Mouse (Mus musculus) Muller cell, postnatal 12 days (primary cell): ENCODE measurements around the gene Tcf7l2.

Experiments used
- DNase-seq: peaks from one replicate; pipeline ENCODE4 v3.0.0-alpha.2; 2015; ENCODE audit errors: inconsistent ontology term

Gene Tcf7l2

GRCm38 (mm10) chr19:55741439-55741928, at the start of gene Tcf7l2:
TSS of gene Tcf7l2 (plus strand) at chr19:55741820.
- peak; percentile 99 for DNase-seq

GRCm38 (mm10) chr19:55694651-55695050, 47.0 kb upstream of the Tcf7l2 start:
- DNase-seq, result no peak

- DNase-seq, result no peak
Measured at GRCm38 (mm10) chr19:55695418-55695817, 46.2 kb upstream of the Tcf7l2 start.

GRCm38 (mm10) chr19:55698892-55699291, 42.7 kb upstream of the Tcf7l2 start:
- DNase-seq, result no peak

- DNase-seq, result no peak
Measured at GRCm38 (mm10) chr19:55700214-55700568, 41.4 kb upstream of the Tcf7l2 start.

GRCm38 (mm10) chr19:55700569-55701282, 40.9 kb upstream of the Tcf7l2 start:
- no peak for DNase-seq

GRCm38 (mm10) chr19:55701283-55701633, 40.4 kb upstream of the Tcf7l2 start:
- no peak for DNase-seq

GRCm38 (mm10) chr19:55702081-55702480, 39.5 kb upstream of the Tcf7l2 start:
- DNase-seq, result no peak

GRCm38 (mm10) chr19:55702716-55703115, 38.9 kb upstream of the Tcf7l2 start:
- no peak for DNase-seq

GRCm38 (mm10) chr19:55704071-55704470, 37.5 kb upstream of the Tcf7l2 start:
- DNase-seq, result no peak

GRCm38 (mm10) chr19:55706300-55706699, 35.3 kb upstream of the Tcf7l2 start:
- DNase-seq, result peak; percentile 54

- no peak for DNase-seq
Measured at GRCm38 (mm10) chr19:55706806-55707205, 34.8 kb upstream of the Tcf7l2 start.

GRCm38 (mm10) chr19:55708031-55708554, 33.5 kb upstream of the Tcf7l2 start:
- DNase-seq, result no peak

GRCm38 (mm10) chr19:55710841-55711240, 30.8 kb upstream of the Tcf7l2 start:
- no peak for DNase-seq

- no peak for DNase-seq
Measured at GRCm38 (mm10) chr19:55711701-55712100, 29.9 kb upstream of the Tcf7l2 start.

- DNase-seq, result peak; percentile 73
Measured at GRCm38 (mm10) chr19:55712678-55713077, 28.9 kb upstream of the Tcf7l2 start.

GRCm38 (mm10) chr19:55714015-55714414, 27.6 kb upstream of the Tcf7l2 start:
- DNase-seq, result no peak

GRCm38 (mm10) chr19:55714665-55715064, 27.0 kb upstream of the Tcf7l2 start:
- no peak for DNase-seq

GRCm38 (mm10) chr19:55719083-55719482, 22.5 kb upstream of the Tcf7l2 start:
- DNase-seq, result no peak

- DNase-seq, result peak; percentile 61
Measured at GRCm38 (mm10) chr19:55719524-55720408, 21.9 kb upstream of the Tcf7l2 start.

GRCm38 (mm10) chr19:55720409-55721092, 21.1 kb upstream of the Tcf7l2 start:
- no peak for DNase-seq

- no peak for DNase-seq
Measured at GRCm38 (mm10) chr19:55722376-55722775, 19.2 kb upstream of the Tcf7l2 start.
